Mouse (Mus musculus): ENCODE data around the gene Mmgt2. TPM values are rescaled to one million over a fixed set of nuclear protein-coding genes. Genes with fewer than 3 reads are reported as not detected.
"Not testable (repeated sequence)": the region's sequence is repeated elsewhere in the genome, so short reads cannot be mapped to it uniquely, and the experiment has no call there.

Mmgt2 gene
- polyA plus RNA-seq, 1 experiment from 2014 or later, result 59.9 TPM

DNA sequence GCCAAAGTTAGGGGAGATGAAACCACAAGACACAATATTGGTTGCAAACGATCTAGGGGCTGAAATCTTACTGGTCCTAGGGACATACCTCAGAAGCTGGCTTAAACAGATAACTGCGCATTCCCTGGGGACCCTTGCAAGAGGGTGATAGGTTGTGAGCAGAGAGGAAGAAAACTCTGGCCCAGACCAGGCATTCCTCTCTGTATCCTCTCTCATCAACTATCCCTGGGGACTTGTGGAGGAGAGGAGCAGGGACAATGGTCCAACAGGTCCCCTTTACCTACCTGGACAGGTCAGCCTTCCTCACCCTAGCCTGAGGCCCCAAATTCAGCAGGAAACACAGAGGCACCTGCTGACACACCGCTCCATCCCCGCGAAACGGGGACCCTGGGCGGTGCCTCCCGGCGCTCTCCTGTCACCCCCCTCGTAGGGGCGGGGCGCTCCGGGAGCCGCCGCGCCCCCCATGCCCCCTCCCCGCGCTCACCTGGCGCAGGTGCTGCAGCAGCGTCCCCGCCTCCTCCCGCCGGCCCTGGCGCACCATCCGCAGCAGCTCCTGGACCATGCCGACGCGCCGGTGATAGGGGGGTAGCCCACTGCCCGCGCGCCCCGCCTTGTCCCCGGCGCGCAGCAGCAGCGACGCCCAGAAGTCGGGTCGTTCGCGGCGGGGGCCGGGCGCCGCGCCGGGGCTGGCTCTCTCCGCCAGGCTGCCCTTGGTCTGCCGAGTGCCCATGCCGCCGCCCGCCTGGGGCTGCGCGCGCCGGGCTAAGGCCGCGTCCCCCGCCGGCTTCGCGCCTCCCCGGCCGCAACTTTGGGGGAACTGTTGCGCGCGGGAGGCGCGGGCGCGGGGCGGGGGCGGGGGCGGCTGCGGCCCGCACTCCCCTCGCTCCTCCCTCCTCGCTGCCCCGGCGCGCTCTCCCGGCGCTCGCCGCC lies 538 bp upstream of the Mmgt2 start, which contains the start of gene Lrrc75a:
Gene Lrrc75a, minus strand, starts transcription at position 863 of the 930 bp plus-strand sequence.
- peaks cover 23% of the 10 kb centered on the region for H3K36me3 ChIP-seq
- H3K4me1 ChIP-seq (replicated peaks), result peaks cover 53% of the 10 kb centered on the region
- H3K27me3 ChIP-seq, result no peaks in the 10 kb centered on the region
- no peaks in the 10 kb centered on the region for H3K9me3 ChIP-seq
- peak within 1 kb of the TSS; percentile 80 for H3K4me3 ChIP-seq (replicated peaks)
- H3K4me2 ChIP-seq, result peak within 1 kb of the TSS; percentile 92
- peak; percentile 53 for ATAC-seq (ENCODE audit: insufficient number of reproducible peaks, insufficient read depth, low FRiP score, low TSS enrichment, low read depth)
- peak within 1 kb of the TSS; percentile 85 for H3K9ac ChIP-seq (replicated peaks)
- H3K27ac ChIP-seq, result peak within 1 kb of the TSS; percentile 91
- WGBS, result 1% methylated on average over 67 of the region's 86 CpGs

DNA sequence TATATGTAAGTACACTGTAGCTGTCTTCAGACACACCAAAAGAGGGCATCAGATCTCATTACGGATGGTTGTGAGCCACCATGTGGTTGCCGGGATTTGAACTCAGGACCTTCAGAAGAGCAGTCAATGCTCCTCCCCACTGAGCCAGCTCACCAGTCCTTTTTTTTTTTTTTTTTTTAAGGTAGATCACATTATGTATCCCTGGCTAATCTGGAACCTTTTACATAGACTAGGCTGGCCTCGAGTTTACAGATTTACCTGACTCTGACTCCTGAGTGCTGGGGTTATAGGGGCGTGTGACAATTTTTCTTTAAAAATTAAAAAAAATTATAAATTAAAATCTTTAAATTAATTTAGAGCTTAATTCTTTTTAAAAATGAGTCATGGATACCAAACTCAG lies 1.3 kb downstream of the Mmgt2 start:
- H3K4me1 ChIP-seq (replicated peaks), result peaks cover 47% of the 10 kb centered on the region
- H3K36me3 ChIP-seq, result peaks cover 36% of the 10 kb centered on the region
- not testable (repeated sequence) for ATAC-seq (ENCODE audit: insufficient number of reproducible peaks, insufficient read depth, low FRiP score, low TSS enrichment, low read depth)

DNA sequence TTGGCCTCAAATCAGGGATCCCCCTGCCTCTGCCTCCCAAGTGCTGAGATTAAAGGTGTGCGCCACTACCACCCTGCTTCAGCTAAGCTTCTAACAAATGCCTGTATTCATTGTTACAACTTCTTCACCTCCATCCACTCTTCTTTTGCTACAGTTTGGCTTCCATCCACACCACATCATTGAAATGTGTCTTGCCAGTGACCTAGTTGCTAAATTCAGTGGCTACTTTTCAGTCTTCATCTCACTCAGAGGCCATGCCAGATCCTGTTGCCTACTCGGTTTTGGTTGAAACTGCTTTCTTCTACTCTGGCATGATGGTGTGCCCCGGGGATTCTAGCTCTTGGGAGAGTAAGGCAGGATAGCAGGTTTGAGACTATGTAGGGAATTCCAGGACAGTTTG lies 3.1 kb downstream of the Mmgt2 start:
- H3K27ac ChIP-seq, result no peak overlapping the region
- H3K4me1 ChIP-seq (replicated peaks), result peaks cover 32% of the 10 kb centered on the region
- H3K4me2 ChIP-seq, result no peak overlapping the region
- no peak overlapping the region for H3K9ac ChIP-seq (replicated peaks)
- H3K36me3 ChIP-seq, result peaks cover 50% of the 10 kb centered on the region
- ATAC-seq (ENCODE audit: insufficient number of reproducible peaks, insufficient read depth, low FRiP score, low TSS enrichment, low read depth), result no peak
- 82% methylated on average over 3 of the region's 3 CpGs for whole genome bisulfite sequencing
- H3K4me3 ChIP-seq (replicated peaks), result no peak overlapping the region
- H3K27me3 ChIP-seq, result no peaks in the 10 kb centered on the region
- no peaks in the 10 kb centered on the region for H3K9me3 ChIP-seq

More for the DNA sequence above, 1.3 kb downstream of the Mmgt2 start:
- H3K9me3 ChIP-seq; H3K27ac ChIP-seq; H3K9ac ChIP-seq (replicated peaks); H3K27me3 ChIP-seq: not testable (repeated sequence)
- H3K4me2 ChIP-seq, result peak overlapping the region; percentile 92
- peak overlapping the region; percentile 80; the same call in 1 of the 2 replicates for H3K4me3 ChIP-seq (replicated peaks)
- WGBS, result 78% methylated on average over 4 of the region's 4 CpGs

DNA sequence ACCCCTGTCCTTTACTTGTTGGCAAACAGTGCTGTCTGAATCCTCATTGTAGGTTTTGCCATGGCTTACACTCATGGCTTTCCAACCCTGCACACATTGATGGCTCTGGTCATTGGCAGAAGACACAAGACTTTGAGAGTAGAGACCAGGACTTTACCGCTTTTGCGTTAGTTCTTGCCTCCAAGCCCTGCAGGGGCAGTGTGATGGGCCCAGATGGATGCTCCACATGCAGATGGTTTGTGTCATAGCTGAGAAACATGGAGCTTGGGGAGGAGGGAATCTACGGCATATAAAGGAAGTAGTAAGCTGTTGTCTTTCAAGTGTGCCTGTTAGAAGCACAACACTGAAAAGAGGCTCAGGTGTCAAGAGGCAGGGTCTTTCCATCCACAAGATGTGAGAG lies 3.6 kb downstream of the Mmgt2 start:
- 90% methylated on average over 3 of the region's 3 CpGs for WGBS
- peaks cover 55% of the 10 kb centered on the region for H3K36me3 ChIP-seq
- H3K9me3 ChIP-seq, result no peaks in the 10 kb centered on the region
- H3K4me1 ChIP-seq (replicated peaks), result peaks cover 27% of the 10 kb centered on the region
- H3K27me3 ChIP-seq, result no peaks in the 10 kb centered on the region
- no peak for ATAC-seq (ENCODE audit: insufficient number of reproducible peaks, insufficient read depth, low FRiP score, low TSS enrichment, low read depth)
- H3K4me2 ChIP-seq, result no peak overlapping the region
- H3K27ac ChIP-seq, result no peak overlapping the region
- no peak overlapping the region for H3K4me3 ChIP-seq (replicated peaks)
- H3K9ac ChIP-seq (replicated peaks), result no peak overlapping the region

- Histone ChIP-seq H3K4me2 (no peak overlapping the region), H3K27ac (no peak overlapping the region), H3K36me3 (peaks cover 39% of the 10 kb centered on the region), H3K9ac (replicated peaks) (no peak overlapping the region), H3K4me1 (replicated peaks) (no peaks in the 10 kb centered on the region), H3K27me3 (no peaks in the 10 kb centered on the region), H3K9me3 (no peaks in the 10 kb centered on the region), H3K4me3 (replicated peaks) (no peak overlapping the region)
- ATAC-seq (ENCODE audit: insufficient number of reproducible peaks, insufficient read depth, low FRiP score, low TSS enrichment, low read depth), result no peak
- WGBS, result 56% methylated on average over 4 of the region's 4 CpGs
Measured at GRCm38 (mm10) chr11:62660885-62661284, 12.4 kb downstream of the Mmgt2 start.

- peaks cover 38% of the 10 kb centered on the region for H3K36me3 ChIP-seq
- H3K9ac ChIP-seq (replicated peaks), result no peak overlapping the region
- no peak overlapping the region for H3K4me3 ChIP-seq (replicated peaks)
- H3K27me3 ChIP-seq, result no peaks in the 10 kb centered on the region
- WGBS, result 91% methylated on average over 6 of the region's 6 CpGs
- H3K4me1 ChIP-seq (replicated peaks), result no peaks in the 10 kb centered on the region
- no peak overlapping the region for H3K4me2 ChIP-seq
- H3K27ac ChIP-seq, result no peak overlapping the region
- no peak for ATAC-seq (ENCODE audit: insufficient number of reproducible peaks, insufficient read depth, low FRiP score, low TSS enrichment, low read depth)
- H3K9me3 ChIP-seq, result no peaks in the 10 kb centered on the region
Measured at GRCm38 (mm10) chr11:62664250-62664649, 15.8 kb downstream of the Mmgt2 start.

- H3K27ac ChIP-seq, result no peak overlapping the region
- WGBS, result 93% methylated on average over 5 of the region's 5 CpGs
- no peak overlapping the region for H3K4me3 ChIP-seq (replicated peaks)
- H3K27me3 ChIP-seq, result no peaks in the 10 kb centered on the region
- no peaks in the 10 kb centered on the region for H3K9me3 ChIP-seq
- H3K4me2 ChIP-seq, result no peak overlapping the region
- H3K9ac ChIP-seq (replicated peaks), result no peak overlapping the region
- H3K36me3 ChIP-seq, result peaks cover 29% of the 10 kb centered on the region
- no peak for ATAC-seq (ENCODE audit: insufficient number of reproducible peaks, insufficient read depth, low FRiP score, low TSS enrichment, low read depth)
- H3K4me1 ChIP-seq (replicated peaks), result no peaks in the 10 kb centered on the region
Measured at GRCm38 (mm10) chr11:62668986-62669385, 20.5 kb downstream of the Mmgt2 start.

GRCm38 (mm10) chr11:62669471-62669870 lies 21.0 kb downstream of the Mmgt2 start:
- 80% methylated on average over 12 of the region's 12 CpGs for WGBS
- H3K36me3 ChIP-seq, result peaks cover 25% of the 10 kb centered on the region
- H3K27me3 ChIP-seq, result no peaks in the 10 kb centered on the region
- H3K4me2 ChIP-seq, result no peak overlapping the region
- H3K9me3 ChIP-seq, result no peaks in the 10 kb centered on the region
- H3K27ac ChIP-seq, result no peak overlapping the region
- no peak overlapping the region for H3K9ac ChIP-seq (replicated peaks)
- H3K4me1 ChIP-seq (replicated peaks), result no peaks in the 10 kb centered on the region
- no peak overlapping the region for H3K4me3 ChIP-seq (replicated peaks)
- ATAC-seq (ENCODE audit: insufficient number of reproducible peaks, insufficient read depth, low FRiP score, low TSS enrichment, low read depth), result no peak

DNA sequence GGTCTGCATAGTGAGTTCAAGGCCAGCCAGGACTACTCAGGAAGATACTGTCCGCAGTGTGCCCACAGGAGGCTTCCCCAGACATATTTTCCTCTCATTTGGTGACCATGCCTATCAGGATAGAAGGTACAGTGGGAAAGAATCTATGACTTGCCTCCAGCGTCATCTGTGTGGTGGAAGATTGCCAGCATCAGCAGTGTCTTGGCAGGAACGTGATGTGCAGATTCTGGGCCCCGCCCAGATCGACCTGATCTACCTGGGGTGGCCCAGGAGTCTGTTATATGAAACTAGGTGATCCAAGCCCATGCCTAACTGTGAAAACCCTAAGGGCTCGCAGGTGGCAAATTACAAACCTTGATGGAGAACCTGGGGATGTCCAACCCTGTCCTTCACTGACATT lies 21.5 kb downstream of the Mmgt2 start:
- Histone ChIP-seq H3K9ac (replicated peaks) (no peak overlapping the region), H3K4me2 (no peak overlapping the region), H3K4me1 (replicated peaks) (0 out of 2 replicates have a peak, but pooled peaks cover 2% of the 10 kb centered on the region), H3K27ac (no peak overlapping the region), H3K36me3 (peaks cover 20% of the 10 kb centered on the region), H3K9me3 (no peaks in the 10 kb centered on the region), H3K27me3 (no peaks in the 10 kb centered on the region), H3K4me3 (replicated peaks) (no peak overlapping the region)
- WGBS, result 86% methylated on average over 6 of the region's 6 CpGs
- ATAC-seq (ENCODE audit: insufficient number of reproducible peaks, insufficient read depth, low FRiP score, low TSS enrichment, low read depth), result no peak

DNA sequence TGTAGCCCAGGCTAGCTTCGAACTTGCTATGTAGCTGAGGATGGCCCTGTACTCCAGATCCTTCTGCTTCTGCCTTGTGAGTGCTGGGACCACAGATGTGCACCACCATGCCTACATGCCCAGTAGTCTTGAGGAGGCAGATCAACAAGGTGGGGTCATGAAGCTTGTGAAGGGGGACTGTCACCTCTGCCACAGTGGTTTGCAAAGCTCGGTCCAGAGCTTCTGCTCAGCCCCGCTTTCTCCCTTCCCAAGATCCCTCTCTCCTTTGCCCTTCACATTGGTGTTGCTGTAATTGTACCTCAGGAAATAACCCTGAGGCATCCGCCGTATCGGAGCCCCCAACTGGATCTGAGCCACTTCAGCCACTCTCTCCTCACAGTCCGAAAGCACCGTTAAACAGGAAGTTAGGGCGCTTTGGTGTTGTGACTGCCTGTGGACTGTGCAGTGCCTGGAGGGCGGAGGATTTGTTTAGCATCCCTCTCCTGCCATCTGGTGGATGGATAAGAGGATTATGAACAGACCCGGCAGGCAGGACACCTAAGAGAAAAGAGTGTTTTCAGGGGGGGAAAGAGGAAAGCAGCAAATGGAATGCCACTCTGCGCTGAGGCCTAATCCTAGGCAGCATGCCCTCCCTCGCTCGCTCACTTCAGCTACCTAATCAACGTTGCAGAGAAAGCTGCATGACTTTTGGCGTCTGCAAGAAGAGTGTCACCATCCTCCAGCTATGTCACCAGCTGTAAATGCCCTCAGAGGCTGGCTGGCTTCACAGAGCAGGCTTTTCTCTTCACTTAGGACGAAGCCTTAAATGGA lies 27.2 kb downstream of the Mmgt2 start:
- peak overlapping the region; percentile 59 for H3K9ac ChIP-seq (replicated peaks)
- H3K4me1 ChIP-seq (replicated peaks), result peaks cover 9% of the 10 kb centered on the region; the same call in 1 of the 2 replicates
- H3K9me3 ChIP-seq, result no peaks in the 10 kb centered on the region
- peak overlapping the region; percentile 51 for H3K4me2 ChIP-seq
- peak; percentile 89 for ATAC-seq (ENCODE audit: insufficient number of reproducible peaks, insufficient read depth, low FRiP score, low TSS enrichment, low read depth)
- WGBS, result 22% methylated on average over 17 of the region's 17 CpGs
- H3K36me3 ChIP-seq, result no peaks in the 10 kb centered on the region
- H3K27me3 ChIP-seq, result no peaks in the 10 kb centered on the region
- peak overlapping the region; percentile 50; the same call in 1 of the 2 replicates for H3K27ac ChIP-seq
- peak overlapping the region; percentile 23 for H3K4me3 ChIP-seq (replicated peaks)

DNA sequence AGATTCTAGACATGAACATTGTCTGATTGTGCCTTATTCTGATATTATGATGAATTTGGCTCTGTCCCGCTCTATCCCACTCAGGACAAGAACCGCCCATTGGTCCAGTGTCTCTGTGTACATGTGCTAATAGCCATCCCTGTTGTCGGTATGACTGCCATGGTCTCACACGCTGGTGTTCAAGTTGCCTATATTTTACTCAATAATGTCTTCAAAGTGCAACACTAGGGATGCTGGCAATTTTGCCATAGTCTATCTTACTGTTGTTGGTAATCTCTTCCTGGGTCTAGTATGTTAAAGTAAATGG lies 27.8 kb downstream of the Mmgt2 start:
- Histone ChIP-seq H3K27ac (no peak overlapping the region), H3K4me3 (replicated peaks) (no peak overlapping the region), H3K9me3 (no peaks in the 10 kb centered on the region), H3K9ac (replicated peaks) (no peak overlapping the region), H3K4me2 (no peak overlapping the region), H3K36me3 (no peaks in the 10 kb centered on the region), H3K27me3 (no peaks in the 10 kb centered on the region), H3K4me1 (replicated peaks) (peaks cover 9% of the 10 kb centered on the region; the same call in 1 of the 2 replicates)
- ATAC-seq (ENCODE audit: insufficient number of reproducible peaks, insufficient read depth, low FRiP score, low TSS enrichment, low read depth), result no peak
- 91% methylated on average over 4 of the region's 4 CpGs for WGBS

All from limb, embryonic 12.5 days (tissue).